Mouse (Mus musculus) cerebellum, adult 8-10 months (tissue): ENCODE results near the gene Fam71f1.
"Not testable (repeated sequence)": the region's sequence is repeated elsewhere in the genome, so short reads cannot be mapped to it uniquely, and the experiment has no call there.

Source experiments
- DNase-seq: peaks from one replicate; pipeline ENCODE4 v3.0.0; 2022

Fam71f1 gene

DNA sequence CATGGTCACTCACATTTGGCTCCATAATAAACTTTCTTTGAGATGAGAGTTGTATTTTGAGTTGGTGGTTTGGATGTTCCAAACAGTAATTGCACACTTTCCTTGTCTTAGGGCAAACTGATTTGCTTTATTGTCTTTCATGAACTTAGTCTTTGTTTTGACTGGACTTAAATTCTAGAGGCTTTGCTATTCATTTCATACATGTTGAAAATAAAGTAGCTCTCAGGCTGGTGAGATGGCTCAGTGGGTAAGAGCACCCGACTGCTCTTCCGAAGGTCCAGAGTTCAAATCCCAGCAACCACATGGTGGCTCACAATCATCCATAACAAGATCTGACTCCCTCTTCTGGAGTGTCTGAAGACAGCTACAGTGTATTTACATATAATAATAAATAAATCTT is 27.6 kb downstream of the Fam71f1 start:
- not testable (repeated sequence) for DNase-seq

DNA sequence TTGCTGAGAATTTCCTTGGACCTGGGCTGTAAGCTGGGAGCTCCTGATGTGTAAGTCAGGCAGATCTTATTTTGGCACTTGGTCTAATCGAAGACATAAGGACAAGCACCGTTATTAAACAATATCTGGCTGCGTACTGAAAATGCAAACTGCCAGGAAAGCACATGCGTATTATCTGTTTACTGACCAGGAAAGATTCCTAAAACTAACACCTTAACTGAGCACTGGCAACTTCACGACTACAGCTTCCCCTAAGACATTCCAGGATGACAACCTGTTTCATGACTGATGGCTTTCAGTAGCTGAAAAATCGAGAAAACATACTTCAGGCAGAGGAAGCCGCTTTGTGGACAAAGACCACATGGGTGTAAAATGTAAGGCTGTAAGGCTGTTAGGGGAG is 28.2 kb downstream of the Fam71f1 start:
- no peak for DNase-seq

DNA sequence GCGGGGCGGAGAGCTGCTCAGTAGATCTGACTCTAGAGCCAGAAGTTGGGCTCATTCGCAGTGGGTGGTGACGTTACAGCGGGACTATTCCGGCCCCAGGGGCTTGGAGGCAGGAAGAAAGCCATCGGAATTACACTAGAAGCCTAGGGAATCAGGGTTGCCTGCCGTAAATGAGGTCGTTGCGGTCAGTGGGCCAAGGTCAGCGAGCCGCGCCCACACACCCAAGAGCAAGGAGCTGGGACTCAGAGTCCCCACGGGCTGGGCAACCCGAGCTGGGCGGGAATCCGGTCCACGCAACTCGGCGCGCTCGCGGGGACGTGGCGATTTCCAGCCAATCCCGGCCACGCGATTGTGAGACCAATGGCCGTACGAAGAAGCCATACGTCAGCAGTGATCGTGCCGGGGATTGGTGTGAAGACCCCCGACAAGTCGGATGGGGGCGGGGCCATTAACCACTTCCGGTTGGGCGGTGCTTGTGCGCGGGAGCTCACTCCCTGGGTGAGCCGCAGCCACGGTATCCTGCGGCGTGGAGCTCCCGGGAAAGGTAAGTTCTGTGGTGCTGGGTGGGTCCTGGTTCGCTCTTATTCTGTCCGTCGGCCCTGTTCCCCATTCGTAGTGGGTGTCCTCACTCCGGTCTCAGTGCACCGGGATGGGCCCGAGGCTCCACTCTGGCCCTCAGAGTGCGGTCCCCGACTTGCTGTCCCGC is 28.9 kb downstream of the Fam71f1 start, which contains the start of gene Calu:
Gene Calu, plus strand, starts transcription at position 405 of the 706 bp plus-strand sequence.
- peak; percentile 99 for DNase-seq

DNA sequence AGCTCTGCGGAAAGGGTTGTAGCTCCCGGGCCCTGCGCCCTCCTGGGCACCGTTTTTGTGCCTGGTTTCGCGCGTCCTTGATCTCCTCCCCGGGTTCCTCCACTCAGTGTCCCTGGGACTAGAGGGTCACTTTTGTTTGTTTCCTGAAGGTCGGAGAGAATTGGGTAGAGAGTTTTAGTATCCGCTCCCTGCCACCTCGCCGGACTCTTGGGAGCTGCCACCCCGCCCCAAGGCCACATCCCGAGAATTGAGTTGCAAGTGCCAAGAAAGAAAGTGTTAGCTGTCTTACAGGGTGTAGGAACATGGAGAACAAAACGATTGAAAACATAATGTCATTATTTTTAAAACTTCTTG is 29.4 kb downstream of the Fam71f1 start:
- no peak for DNase-seq

DNA sequence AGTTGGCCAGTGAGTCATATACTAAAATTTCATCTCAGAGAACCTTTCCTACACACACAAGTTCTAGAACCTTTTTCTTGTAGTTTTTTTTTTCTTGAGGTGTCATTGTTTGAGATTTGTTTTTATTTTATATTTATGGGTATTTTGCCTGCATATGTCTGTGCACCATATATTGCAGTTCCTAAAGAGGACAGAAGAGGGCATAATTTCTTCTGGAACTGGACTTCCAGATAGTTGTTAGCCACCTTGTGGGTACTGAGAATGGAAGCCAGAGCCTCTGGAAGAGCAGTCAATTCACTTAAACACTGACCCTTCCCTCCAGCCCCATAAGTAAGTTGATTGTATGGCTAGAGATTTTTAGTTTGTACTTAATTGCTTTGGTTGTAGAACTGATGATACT is 32.7 kb downstream of the Fam71f1 start:
- no peak for DNase-seq

DNA sequence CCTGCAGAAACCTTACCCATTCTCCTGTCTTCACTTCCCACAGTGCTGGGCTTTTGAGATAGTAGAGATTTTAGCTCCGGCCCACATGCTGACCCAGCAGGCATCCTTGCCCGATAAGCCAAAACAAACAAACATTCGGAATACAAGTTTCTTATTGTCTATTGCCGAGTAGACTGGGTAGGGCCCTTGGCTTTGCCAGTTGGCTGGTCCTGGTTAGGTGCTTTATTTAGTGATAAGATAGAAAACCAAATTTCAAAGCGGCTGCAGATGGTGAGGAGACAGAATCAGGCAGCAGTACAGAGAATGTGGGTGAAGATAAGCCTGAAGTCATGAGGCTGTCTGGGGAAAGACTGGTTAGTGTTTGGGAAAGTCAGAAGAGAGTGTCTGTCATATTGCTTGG is 33.9 kb downstream of the Fam71f1 start:
- no peak for DNase-seq

DNA sequence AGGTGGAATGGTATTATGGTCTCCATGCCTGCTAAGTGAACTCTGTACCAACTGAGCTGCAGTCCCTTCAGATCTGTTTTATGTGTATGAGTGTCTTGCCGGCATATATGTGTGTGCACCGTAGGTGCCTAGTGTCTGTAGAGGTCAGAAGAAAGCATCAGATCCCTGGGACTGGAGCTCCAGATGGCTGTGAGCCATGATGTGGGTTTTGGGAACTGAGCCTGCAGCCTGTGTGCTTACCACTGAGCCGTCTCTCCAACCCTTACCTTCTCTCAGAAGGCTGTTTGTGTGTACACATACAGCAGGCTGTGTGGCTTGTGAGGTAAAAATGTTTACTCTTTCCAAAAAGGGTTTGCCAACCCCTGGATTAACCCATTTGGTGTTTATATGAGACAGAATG is 40.4 kb downstream of the Fam71f1 start:
- no peak for DNase-seq

DNA sequence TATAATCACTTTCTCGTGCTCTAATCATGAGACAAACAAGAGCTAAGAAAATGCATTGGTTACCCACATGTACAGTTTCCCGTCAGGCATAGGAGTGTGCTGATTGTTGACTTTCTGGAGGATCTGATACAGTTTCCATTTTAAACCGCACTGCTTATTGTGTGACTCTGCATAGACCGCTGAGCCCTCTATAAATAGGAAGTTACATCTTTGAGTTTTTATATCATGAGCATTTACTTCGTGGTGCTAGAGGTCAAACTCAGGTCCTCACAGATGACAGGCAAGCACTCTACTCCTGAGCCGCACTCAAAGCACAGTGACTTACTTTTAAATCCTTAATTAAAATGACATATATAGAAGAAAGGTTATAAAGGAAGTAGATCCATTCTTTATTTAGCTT is 41.3 kb downstream of the Fam71f1 start:
- DNase-seq = no peak

DNA sequence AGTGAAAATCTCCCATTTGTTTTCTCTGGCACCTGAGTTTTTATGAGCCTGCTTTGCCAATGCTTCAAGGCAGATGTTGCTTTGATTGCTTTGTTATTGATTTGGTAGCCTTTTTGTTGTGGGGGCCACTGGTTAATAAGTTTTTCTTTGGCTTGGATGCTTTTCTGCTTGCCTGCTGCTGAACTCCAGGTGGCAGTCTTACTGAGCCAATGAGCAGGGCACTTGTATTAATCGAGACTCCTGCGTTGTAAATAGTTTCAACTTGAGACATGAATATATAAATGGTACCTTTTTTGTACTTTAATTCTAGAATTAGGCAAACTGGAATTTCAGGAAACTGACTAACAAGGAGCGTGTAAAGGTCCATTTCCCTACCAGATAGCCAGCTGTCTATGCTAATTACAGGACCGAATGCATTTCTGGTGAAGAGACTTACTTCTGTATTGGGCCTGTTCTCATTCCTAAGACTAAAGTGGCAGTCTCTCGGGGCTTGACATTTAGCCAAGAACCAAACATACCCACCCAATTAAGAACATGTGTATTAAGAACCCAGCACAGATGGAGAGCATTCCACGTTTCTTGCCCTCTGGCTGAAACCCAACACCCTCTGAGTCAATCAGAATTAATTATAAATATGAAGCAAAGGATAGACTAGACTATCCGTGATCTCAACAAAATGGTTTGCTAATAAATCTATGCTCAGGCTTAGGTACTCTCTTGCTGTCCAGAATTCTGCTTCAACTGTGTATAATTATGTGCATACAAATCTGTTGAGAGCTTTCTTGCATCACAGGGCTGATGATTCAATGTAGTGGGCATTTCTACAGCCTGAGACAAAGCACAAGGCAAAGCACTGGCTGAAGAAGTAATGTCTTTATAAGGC is 43.5 kb downstream of the Fam71f1 start:
- no peak for DNase-seq

DNA sequence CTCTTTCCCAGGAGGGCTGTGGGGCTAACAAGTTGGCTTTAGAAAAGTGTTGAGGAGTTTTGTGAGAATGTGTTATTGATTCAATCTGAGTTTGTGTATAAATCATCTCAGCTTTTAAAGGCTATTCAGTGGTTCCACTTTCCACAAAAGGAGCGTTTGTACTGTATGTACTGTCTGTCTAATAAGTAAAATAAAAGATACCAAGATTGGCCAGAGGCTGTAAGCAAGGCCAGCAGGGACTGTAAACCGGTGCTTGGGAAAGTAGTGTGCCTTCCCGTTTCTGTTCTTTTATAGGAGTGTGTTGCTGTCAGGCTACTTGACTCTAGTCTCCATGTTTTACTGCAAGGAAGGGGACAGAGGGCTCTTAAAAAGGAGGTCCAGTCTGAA is 44.2 kb downstream of the Fam71f1 start:
- no peak for DNase-seq

DNA sequence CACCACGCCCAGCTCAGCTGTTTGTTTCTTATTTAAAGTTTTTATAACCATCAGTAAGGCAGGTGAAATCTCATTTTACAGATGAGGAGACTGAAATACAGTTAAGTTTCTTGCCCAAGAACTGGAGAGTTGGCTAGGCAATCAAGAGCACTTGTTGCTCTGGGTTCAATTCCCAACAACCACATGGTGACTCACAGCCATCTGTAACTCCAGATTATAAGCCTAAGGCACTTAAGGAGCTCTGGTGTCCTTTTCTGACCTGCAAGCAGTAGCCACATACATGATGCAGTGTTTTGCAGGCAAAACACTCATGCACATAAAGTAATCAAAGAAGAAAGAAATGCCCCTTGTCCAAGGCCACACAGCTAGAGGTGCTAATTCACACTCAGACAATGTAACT is 46.3 kb downstream of the Fam71f1 start:
- DNase-seq = no peak

DNA sequence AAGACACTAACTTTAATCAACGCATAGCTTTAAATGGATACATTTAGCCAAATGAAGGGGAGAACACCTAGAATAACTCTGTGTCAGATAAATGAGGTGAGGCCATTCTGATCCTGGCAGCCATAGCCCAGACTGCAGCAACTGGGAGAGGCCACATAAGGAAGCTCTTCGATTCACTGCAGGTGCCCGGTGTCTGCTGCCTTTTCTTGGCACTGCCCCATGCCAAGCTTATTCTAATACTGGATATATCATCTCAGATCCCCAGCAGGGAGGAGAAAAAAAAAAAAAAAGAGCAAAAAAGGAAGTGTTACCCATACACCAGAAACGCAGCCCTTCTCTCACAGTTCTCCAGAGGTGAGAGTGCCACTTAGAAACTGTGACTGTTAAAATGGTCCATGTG is 58.4 kb downstream of the Fam71f1 start:
- no peak for DNase-seq

DNA sequence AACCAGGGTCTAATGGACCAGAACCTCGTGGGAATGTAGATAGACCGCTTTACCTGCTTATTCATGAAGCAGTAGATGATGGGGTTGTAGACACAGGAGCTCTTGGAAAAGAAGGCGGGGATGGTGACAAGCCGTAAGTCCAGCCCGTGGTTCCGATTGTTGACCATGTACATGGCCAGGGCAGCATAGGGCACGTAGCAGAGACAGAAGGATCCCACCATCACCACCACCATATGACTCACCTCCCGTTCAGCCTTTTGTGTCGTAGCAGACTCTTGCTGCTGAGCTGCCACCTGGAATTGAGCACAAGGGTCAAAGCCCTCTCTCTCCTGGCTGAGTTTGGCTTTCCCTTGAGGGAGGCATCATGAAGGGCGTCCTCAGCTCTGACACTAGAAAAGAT is 59.7 kb downstream of the Fam71f1 start:
- no peak for DNase-seq

DNA sequence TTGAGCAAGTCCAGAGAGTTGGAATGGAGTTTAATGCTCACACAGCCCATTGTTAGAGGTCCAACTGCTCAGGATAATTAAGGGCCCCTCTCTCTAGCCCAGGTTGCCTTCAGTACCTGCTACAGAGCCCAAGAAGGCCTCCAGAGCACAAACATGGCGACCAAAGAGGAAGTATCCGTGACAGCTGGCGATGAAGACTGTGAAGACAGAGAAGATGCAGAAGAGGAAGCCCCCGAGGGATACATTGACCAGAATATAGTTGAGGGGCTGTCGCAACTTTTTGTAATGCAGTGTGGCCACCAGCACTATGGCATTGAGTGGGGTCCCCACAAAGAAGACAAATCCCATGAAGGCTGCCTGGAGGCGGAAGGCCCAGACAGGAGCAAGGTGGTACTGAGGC is 61.0 kb downstream of the Fam71f1 start:
- no peak for DNase-seq

DNA sequence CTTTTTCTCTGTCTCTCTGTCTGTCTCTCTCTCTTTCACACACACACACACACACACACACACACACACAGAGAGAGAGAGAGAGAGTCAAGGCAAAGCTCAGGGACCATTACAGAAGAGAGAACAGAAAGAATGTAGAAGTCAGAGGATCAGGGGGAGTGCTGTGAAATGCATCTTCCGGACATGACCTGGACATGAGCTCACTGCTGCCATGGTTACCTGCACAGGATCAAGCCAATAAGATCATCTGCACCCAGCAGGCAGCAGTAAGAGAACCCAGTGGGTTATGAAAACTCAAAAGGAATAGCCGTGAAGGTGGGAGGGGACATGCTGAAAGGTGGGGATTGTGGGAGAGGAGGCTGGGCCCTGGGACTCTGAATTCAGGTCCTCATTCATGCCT is 63.5 kb downstream of the Fam71f1 start:
- DNase-seq = no peak
